Mouse (Mus musculus): Measurements from ENCODE around the gene Gna11. TPM values are rescaled to one million over a fixed set of nuclear protein-coding genes. Genes with fewer than 3 reads are reported as not detected.

Gene Gna11
- polyA plus RNA-seq, 1 experiment from 2014 or later, result 88.2 TPM

DNA sequence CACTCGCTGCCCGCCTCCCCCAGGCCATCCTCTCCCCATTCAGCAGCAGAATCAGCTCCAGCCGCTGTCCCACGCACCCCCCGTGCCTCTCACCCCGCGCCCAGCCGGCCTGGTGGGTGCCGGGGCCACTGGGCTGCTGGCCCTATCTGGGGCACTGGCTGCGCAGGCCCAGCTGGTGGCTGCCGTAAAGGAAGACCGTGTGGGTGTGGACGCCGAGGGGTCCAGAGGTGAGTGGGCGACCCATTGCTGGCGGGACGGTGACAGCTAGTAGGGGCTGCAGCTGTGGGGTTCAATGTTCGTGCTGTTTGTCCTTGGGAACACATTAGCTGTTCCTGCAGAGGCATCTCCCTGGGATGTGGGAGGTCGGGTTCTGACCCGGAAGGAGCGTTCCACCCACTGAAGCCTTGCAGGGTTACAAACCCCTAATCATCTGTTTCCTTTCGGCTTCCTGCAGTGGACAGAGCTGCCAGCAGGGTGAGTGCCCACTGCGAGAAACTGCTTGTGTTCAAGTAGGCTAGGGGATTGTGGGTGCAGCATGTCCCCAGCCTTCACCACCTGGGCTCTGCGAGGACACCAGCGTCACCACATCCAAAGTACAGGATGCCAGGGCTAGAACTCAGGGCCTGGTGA lies 35.6 kb upstream of the Gna11 start:
- H3K27me3 ChIP-seq (ENCODE audit: insufficient read depth, low read length), result peaks cover 6% of the 10 kb centered on the region; the same call in 1 of the 2 replicates
- WGBS, result 45% methylated on average over 25 of the region's 25 CpGs
- no peak overlapping the region for H3K4me3 ChIP-seq (ENCODE audit: low read depth, low read length)
- peaks cover 30% of the 10 kb centered on the region; the same call in 1 of the 2 replicates for H3K36me3 ChIP-seq (ENCODE audit: insufficient read depth)
- H3K9ac ChIP-seq, result no peak overlapping the region
- DNase-seq, result peak; percentile 43
- no peak for ATAC-seq (ENCODE audit: insufficient read depth)
- no peaks in the 10 kb centered on the region for H3K9me3 ChIP-seq (ENCODE audit: low read depth, low read length)
- peak overlapping the region; percentile 12; the same call in 1 of the 2 replicates for H3K27ac ChIP-seq (ENCODE audit: low read depth)
- peak overlapping the region; percentile 36; the same call in 1 of the 2 replicates for H3K4me2 ChIP-seq
- H3K4me1 ChIP-seq (ENCODE audit: insufficient read depth), result 0 out of 2 replicates have a peak, but pooled peaks cover 7% of the 10 kb centered on the region
- TF ChIP-seq CTCF (IDR thresholded peaks at IDR 0.05; ENCODE audit: low read depth), result peak; percentile 51

DNA sequence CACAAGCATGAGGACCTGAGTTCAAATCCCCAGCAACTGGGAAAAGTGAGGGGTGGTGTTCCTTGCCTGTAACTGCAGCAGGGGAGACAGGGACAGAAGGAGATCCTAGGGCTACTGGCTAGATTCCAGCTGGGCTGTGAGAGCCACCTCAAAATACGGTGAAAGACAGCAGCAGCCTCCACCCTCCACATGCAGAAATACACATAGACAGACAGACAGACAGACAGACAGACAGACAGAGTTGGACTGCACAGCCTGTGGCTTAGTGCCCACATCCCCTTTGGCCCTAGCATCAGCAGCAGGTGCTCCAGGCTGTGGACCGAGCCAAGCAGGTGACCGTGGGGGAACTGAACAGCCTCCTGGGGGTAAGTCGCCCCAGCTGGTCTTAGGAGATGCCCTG lies 35.0 kb upstream of the Gna11 start:
- H3K4me1 ChIP-seq (ENCODE audit: insufficient read depth), result 0 out of 2 replicates have a peak, but pooled peaks cover 11% of the 10 kb centered on the region
- no peak overlapping the region for H3K4me2 ChIP-seq
- H3K36me3 ChIP-seq (ENCODE audit: insufficient read depth), result peaks cover 26% of the 10 kb centered on the region; the same call in 1 of the 2 replicates
- no peak for ATAC-seq (ENCODE audit: insufficient read depth)
- no peak overlapping the region for H3K27ac ChIP-seq (ENCODE audit: low read depth)
- no peak for TF ChIP-seq CTCF (IDR thresholded peaks at IDR 0.05; ENCODE audit: low read depth)
- H3K9me3 ChIP-seq (ENCODE audit: low read depth, low read length), result no peaks in the 10 kb centered on the region
- DNase-seq, result no peak
- 65% methylated on average over 4 of the region's 4 CpGs for WGBS
- H3K4me3 ChIP-seq (ENCODE audit: low read depth, low read length), result no peak overlapping the region
- H3K27me3 ChIP-seq (ENCODE audit: insufficient read depth, low read length), result peaks cover 6% of the 10 kb centered on the region; the same call in 1 of the 2 replicates
- H3K9ac ChIP-seq, result no peak overlapping the region

DNA sequence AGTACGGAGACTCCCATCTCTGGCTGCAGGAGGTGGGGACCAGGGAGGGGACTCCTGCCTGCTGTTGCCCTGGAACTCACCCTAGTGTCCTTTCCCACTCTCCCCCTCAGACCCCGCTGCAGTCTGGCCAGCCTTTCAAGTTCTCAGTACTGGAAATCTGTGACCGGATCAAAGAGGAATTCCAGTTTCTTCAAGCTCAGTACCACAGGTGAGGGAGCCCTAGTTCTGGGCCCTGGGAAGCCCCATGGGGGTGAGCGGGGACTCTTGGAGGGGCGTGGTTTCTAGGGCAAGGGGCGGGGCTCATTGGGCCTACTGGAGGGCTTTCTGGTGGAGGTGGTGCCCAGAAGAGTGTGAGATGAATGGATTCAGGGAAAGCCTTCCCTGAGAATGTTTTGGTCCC lies 30.7 kb upstream of the Gna11 start:
- WGBS, result 1% methylated on average over 6 of the region's 6 CpGs
- peaks cover 13% of the 10 kb centered on the region; the same call in 1 of the 2 replicates for H3K27me3 ChIP-seq (ENCODE audit: insufficient read depth, low read length)
- no peaks in the 10 kb centered on the region for H3K9me3 ChIP-seq (ENCODE audit: low read depth, low read length)
- no peak for TF ChIP-seq CTCF (IDR thresholded peaks at IDR 0.05; ENCODE audit: low read depth)
- peak overlapping the region; percentile 86 for H3K4me2 ChIP-seq
- peaks cover 40% of the 10 kb centered on the region for H3K4me1 ChIP-seq (ENCODE audit: insufficient read depth)
- peak; percentile 34 for DNase-seq
- peak overlapping the region; percentile 55 for H3K4me3 ChIP-seq (ENCODE audit: low read depth, low read length)
- H3K9ac ChIP-seq, result peak overlapping the region; percentile 65
- no peak for ATAC-seq (ENCODE audit: insufficient read depth)
- peak overlapping the region; percentile 50; the same call in 1 of the 2 replicates for H3K27ac ChIP-seq (ENCODE audit: low read depth)
- H3K36me3 ChIP-seq (ENCODE audit: insufficient read depth), result peaks cover 5% of the 10 kb centered on the region; the same call in 1 of the 2 replicates

DNA sequence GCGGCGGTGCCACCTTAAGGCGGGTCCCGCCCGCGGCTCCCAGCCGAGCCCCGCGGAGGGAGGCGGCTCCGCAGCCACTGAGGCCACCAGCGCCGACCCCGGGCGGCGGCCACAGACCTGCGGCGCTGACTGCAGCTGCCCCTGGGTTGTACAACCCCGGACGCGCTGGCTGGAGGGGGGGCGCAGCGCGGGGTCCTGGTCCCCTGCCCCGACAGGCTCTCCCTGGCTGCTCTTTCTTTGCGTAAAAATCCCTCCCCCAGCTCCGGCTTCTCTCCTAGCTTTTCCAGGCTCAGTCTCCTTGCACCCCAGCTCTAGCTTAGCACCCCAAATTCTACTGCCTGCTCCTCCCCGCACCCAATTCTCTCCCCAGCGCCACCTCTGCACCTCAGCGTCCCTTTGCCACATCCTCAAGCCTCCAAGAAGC lies 30.2 kb upstream of the Gna11 start:
- H3K9ac ChIP-seq, result peak overlapping the region; percentile 65
- peak overlapping the region; percentile 86 for H3K4me2 ChIP-seq
- DNase-seq, result peak; percentile 76
- WGBS, result 0% methylated on average over 26 of the region's 30 CpGs
- peaks cover 13% of the 10 kb centered on the region; the same call in 1 of the 2 replicates for H3K27me3 ChIP-seq (ENCODE audit: insufficient read depth, low read length)
- no peak for TF ChIP-seq CTCF (IDR thresholded peaks at IDR 0.05; ENCODE audit: low read depth)
- no peaks in the 10 kb centered on the region for H3K9me3 ChIP-seq (ENCODE audit: low read depth, low read length)
- H3K4me1 ChIP-seq (ENCODE audit: insufficient read depth), result peaks cover 45% of the 10 kb centered on the region
- peak overlapping the region; percentile 50; the same call in 1 of the 2 replicates for H3K27ac ChIP-seq (ENCODE audit: low read depth)
- H3K4me3 ChIP-seq (ENCODE audit: low read depth, low read length), result peak overlapping the region; percentile 55
- peak; percentile 7; the same call in 1 of the 2 replicates for ATAC-seq (ENCODE audit: insufficient read depth)
- peaks cover 3% of the 10 kb centered on the region; the same call in 1 of the 2 replicates for H3K36me3 ChIP-seq (ENCODE audit: insufficient read depth)

DNA sequence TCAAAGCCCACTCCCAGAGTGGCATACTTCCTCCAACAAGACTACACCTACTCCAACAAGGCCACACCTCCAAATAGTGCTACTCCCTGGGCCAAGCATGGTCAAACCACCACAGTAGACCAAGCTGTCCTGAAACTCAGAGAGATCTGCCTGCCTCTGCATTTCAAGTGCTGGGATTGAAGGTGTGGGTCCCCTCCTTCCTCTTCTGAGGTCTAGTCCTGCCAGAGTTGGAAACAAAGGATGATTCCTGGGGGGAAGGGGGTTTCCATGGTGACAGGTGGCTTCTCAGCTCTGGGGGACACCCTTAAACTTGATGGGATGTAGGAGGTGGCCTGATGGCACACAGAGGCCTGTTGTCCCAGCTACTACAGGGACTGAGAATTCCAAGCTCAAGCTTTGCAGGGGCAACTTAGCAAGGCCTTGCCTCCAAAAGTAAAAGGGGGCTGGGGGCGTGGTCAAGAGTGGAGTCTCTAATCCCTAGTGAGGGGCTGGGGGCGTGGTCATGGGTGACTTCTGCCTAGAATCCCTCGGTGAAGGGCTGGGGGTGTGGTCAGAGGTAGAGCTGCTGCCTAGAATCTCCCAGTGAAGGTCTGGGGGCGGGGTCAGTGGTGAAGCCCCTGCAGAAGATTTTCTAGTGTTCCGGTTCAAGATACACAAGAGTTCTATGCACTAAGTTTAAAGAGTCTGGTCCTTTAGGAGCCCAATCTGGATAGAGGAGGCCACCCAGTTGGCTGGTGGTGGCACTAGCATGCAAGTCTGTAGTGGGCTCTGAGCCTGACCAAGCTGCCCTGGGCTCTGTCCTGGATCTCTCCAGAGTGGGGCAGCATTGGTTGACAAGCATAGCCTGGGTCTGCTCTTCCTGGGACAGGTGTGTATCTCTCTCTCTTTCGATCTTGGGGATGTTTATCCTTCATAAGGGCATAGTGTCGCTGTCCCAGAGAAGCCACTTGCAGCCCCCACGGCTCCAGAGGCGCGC lies 29.4 kb upstream of the Gna11 start, which contains the start of gene Tle2:
Tle2 (plus strand) TSS at position 481 of the 976 bp plus-strand sequence.
- Histone ChIP-seq H3K4me2 (peak within 1 kb of the TSS; percentile 86), H3K27me3 (ENCODE audit: insufficient read depth, low read length) (peaks cover 13% of the 10 kb centered on the region; the same call in 1 of the 2 replicates), H3K36me3 (ENCODE audit: insufficient read depth) (no peaks in the 10 kb centered on the region), H3K4me1 (ENCODE audit: insufficient read depth) (peaks cover 53% of the 10 kb centered on the region), H3K9ac (peak within 1 kb of the TSS; percentile 65), H3K9me3 (ENCODE audit: low read depth, low read length) (no peaks in the 10 kb centered on the region), H3K4me3 (ENCODE audit: low read depth, low read length) (peak within 1 kb of the TSS; percentile 55), H3K27ac (ENCODE audit: low read depth) (peak within 1 kb of the TSS; percentile 50; the same call in 1 of the 2 replicates)
- DNase-seq (peak; percentile 31), ATAC-seq (ENCODE audit: insufficient read depth) (no peak)
- 0 out of 2 replicates have a peak, but pooled peaks have one; percentile 6 for TF ChIP-seq CTCF (IDR thresholded peaks at IDR 0.05; ENCODE audit: low read depth)
- 21% methylated on average over 10 of the region's 10 CpGs for WGBS

DNA sequence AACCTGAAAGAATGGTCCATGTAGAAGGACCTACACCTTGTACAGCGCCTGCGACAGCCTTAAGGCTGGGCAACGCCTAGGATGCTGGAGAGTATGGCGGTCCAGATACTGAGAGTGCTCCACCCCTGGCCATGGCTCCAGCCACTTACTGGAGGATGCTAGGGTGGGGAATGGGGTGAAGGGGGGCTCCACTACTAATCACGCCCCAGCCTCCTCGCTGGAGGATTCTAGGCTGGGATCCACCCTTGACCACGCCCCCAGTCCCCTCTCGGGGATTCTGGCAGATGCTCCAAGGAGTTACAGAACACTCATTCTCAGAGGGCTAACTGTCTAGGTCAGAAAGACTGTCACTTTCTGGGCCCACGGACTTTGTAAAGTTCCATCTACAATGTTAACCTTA lies 28.0 kb upstream of the Gna11 start:
- Histone ChIP-seq H3K9me3 (ENCODE audit: low read depth, low read length) (no peaks in the 10 kb centered on the region), H3K36me3 (ENCODE audit: insufficient read depth) (no peaks in the 10 kb centered on the region), H3K27ac (ENCODE audit: low read depth) (peak overlapping the region; percentile 79), H3K4me3 (ENCODE audit: low read depth, low read length) (no peak overlapping the region), H3K4me1 (ENCODE audit: insufficient read depth) (peaks cover 65% of the 10 kb centered on the region), H3K27me3 (ENCODE audit: insufficient read depth, low read length) (peaks cover 13% of the 10 kb centered on the region; the same call in 1 of the 2 replicates), H3K9ac (no peak overlapping the region), H3K4me2 (peak overlapping the region; percentile 76)
- DNase-seq, result peak; percentile 67
- no peak for ATAC-seq (ENCODE audit: insufficient read depth)
- WGBS, result 8% methylated on average over 9 of the region's 9 CpGs
- TF ChIP-seq CTCF (IDR thresholded peaks at IDR 0.05; ENCODE audit: low read depth), result no peak
